Mouse (Mus musculus) C2C12 (cell line): ENCODE results near the gene Zbtb17. TPM values are rescaled to one million over a fixed set of nuclear protein-coding genes. Genes with fewer than 3 reads are reported as not detected.

Source experiments
- H3K27me3 ChIP-seq: one replicate; pipeline ENCODE4 v1.6.1; 2011; ENCODE audit not compliant: control insufficient read depth, insufficient read depth, insufficient read length
- H3K36me3 ChIP-seq: one replicate; pipeline ENCODE4 v1.6.1; 2011; ENCODE audit not compliant: control insufficient read depth, insufficient read depth
- H3K4me3 ChIP-seq: one replicate; pipeline ENCODE4 v1.5.1; 2011; ENCODE audit warnings: mild to moderate bottlenecking, control low read depth; ENCODE audit not compliant: poor library complexity, insufficient read depth, severe bottlenecking
- H3K79me2 ChIP-seq: one replicate; pipeline ENCODE4 v1.6.1; 2011; ENCODE audit not compliant: control insufficient read depth, insufficient read depth
- H3K79me3 ChIP-seq: one replicate; pipeline ENCODE4 v1.6.1; 2011; ENCODE audit warnings: low read depth, control low read depth
- H3ac ChIP-seq: one replicate; pipeline ENCODE3; 2011; ENCODE audit warnings: low read depth; ENCODE audit not compliant: control insufficient read depth, insufficient read length
- CEBPB ChIP-seq: IDR thresholded peaks from one replicate; pipeline ENCODE4 v1.6.1; 2011; ENCODE audit warnings: low read depth, mild to moderate bottlenecking, control low read depth, moderate library complexity
- CTCF ChIP-seq: IDR thresholded peaks from one replicate; pipeline ENCODE4 v1.5.1; 2011; ENCODE audit not compliant: control insufficient read depth, insufficient read depth, insufficient read length
- FOSL1 ChIP-seq: IDR thresholded peaks from one replicate; pipeline ENCODE4 v1.8.0; 2011; ENCODE audit warnings: mild to moderate bottlenecking, low read length; ENCODE audit not compliant: poor library complexity, insufficient read depth, severe bottlenecking
- MAX ChIP-seq: IDR thresholded peaks from one replicate; pipeline ENCODE4 v1.6.1; 2011; ENCODE audit warnings: mild to moderate bottlenecking, control low read depth
- MYOD1 ChIP-seq: IDR thresholded peaks from one replicate; pipeline ENCODE4 v1.6.1; 2011; ENCODE audit warnings: low read depth; ENCODE audit not compliant: control insufficient read depth, insufficient read length
- MYOG ChIP-seq: IDR thresholded peaks from one replicate; pipeline ENCODE4 v1.6.1; 2011; ENCODE audit not compliant: control insufficient read depth, insufficient read length; ENCODE audit errors: extremely low read depth
- USF1 ChIP-seq: IDR thresholded peaks from one replicate; pipeline ENCODE4 v1.6.1; 2011; ENCODE audit warnings: low read depth, mild to moderate bottlenecking, control low read depth, moderate library complexity
- polyA plus RNA-seq: library from polyadenylated mRNA; unstranded; fragments of >200 nt; fragmentation: generic; extraction: Trizol; gene quantifications from one replicate; pipeline ENCODE4 v1.2.1, GENCODE M21; 2012; ENCODE audit warnings: missing spikeins

Gene Zbtb17
- polyA plus RNA-seq, 1 experiment: 30.3 TPM

DNA sequence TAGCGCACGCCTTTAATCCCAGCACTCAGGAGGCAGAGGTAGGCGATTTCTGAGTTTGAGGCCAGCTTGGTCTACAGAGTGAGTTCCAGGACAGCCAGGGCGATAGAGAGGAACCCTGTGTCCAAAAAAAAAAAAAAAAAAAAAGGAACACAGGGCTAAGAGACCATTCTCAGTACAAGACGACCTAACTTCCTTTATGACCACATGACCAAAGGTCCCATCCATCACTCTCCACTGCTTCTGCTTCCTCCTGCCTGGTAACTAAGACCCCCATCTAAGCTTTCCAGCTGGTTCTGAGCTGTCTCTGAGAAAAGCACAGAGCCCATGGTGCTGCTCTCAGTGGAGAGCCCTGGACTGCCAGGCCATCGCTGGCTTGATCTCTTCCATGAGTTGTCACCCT is 67.7 kb downstream of the Zbtb17 start:
- H3ac ChIP-seq: no peak overlapping the region
- H3K36me3 ChIP-seq: peaks cover 8% of the 10 kb centered on the region
- H3K79me3 ChIP-seq: peaks cover 76% of the 10 kb centered on the region
- H3K79me2 ChIP-seq: peaks cover 100% of the 10 kb centered on the region
- no peaks in the 10 kb centered on the region for H3K27me3 ChIP-seq
- H3K4me3 ChIP-seq: no peak overlapping the region
- TF ChIP-seq FOSL1: no peak
- no peak for TF ChIP-seq CTCF
- TF ChIP-seq USF1: no peak
- no peak for TF ChIP-seq MYOG
- TF ChIP-seq MAX: no peak
- no peak for TF ChIP-seq MYOD1
- TF ChIP-seq CEBPB: no peak

DNA sequence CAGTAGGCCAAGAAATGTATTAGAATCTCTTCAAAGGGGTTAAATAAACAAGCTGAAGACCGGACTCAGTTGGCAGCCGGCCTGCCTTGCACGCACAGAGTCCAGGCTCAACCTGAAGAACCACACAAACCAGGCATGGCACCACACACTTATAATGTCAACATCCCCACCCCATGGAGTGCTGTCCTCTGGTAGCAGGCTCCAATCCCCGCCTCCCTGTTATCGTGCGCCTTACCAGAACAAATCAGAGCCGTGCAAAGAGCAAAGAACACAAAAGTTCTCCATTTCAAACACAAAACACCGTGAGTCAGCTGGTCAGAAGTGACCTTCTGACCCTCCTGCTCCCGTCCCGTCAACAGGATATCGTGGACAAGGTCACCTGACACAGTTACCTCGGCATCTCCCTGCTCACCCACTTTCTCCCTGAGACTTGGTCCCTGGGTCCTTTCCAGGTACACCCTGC is 69.8 kb downstream of the Zbtb17 start:
- no peak overlapping the region for H3ac ChIP-seq
- no peak overlapping the region for H3K4me3 ChIP-seq
- H3K36me3 ChIP-seq: peaks cover 16% of the 10 kb centered on the region
- H3K79me2 ChIP-seq: peaks cover 99% of the 10 kb centered on the region
- H3K79me3 ChIP-seq: peaks cover 76% of the 10 kb centered on the region
- TF ChIP-seq FOSL1 (no peak), MAX (no peak), USF1 (no peak), MYOG (no peak), MYOD1 (no peak), CEBPB (no peak), CTCF (no peak)
- H3K27me3 ChIP-seq: no peaks in the 10 kb centered on the region

Other genes with a start within 250 kb of the Zbtb17 start
- 1.6 TPM for gene Rsg1, start 230.7 kb upstream of the Zbtb17 start, polyA plus RNA-seq
- 26.7 TPM for gene Arhgef19, start 205.2 kb upstream of the Zbtb17 start, polyA plus RNA-seq
- 129 TPM for gene Epha2, start 143.4 kb upstream of the Zbtb17 start, polyA plus RNA-seq
- 1.9 TPM for gene Fam131c, start 76.4 kb upstream of the Zbtb17 start, polyA plus RNA-seq
- not detected for gene Clcnka, start 45.9 kb upstream of the Zbtb17 start, polyA plus RNA-seq
- gene Clcnkb, start 28.6 kb upstream of the Zbtb17 start, polyA plus RNA-seq: not detected
- 0.30 TPM for gene Hspb7, start 23.9 kb upstream of the Zbtb17 start, polyA plus RNA-seq
- not detected for gene Srarp, start 8.5 kb upstream of the Zbtb17 start, polyA plus RNA-seq
- 12.1 TPM for gene Spen, start 93.9 kb downstream of the Zbtb17 start, polyA plus RNA-seq
- gene Fblim1, start 161.4 kb downstream of the Zbtb17 start, polyA plus RNA-seq: 49.8 TPM
- not detected for gene Tmem82, start 174.0 kb downstream of the Zbtb17 start, polyA plus RNA-seq
- 0.13 TPM for gene Slc25a34, start 179.2 kb downstream of the Zbtb17 start, polyA plus RNA-seq
- 13.1 TPM for gene Plekhm2, start 220.2 kb downstream of the Zbtb17 start, polyA plus RNA-seq
- gene Rsc1a1, start 240.9 kb downstream of the Zbtb17 start, polyA plus RNA-seq: 5.4 TPM